Mouse (Mus musculus) layer of hippocampus, adult 2 months (tissue): ENCODE measurements around the gene 1700102P08Rik. TPM values are rescaled to one million over a fixed set of nuclear protein-coding genes. Genes with fewer than 3 reads are reported as not detected.
A peak's percentile ranks its signal among the peaks of the same experiment; 100 is the strongest.

Source experiments
- DNase-seq, 2 experiments: peaks; one replicate each; pipeline ENCODE4 v3.0.0; 2022; ENCODE audit warnings: low spot score in 2 of 2
- H3K27ac ChIP-seq: fragments of 200-600 bp; 2 replicates; pipeline ENCODE4 v1.8.1; 2022
- H3K4me3 ChIP-seq: fragments of 200-600 bp; 2 replicates; pipeline ENCODE4 v1.8.1; 2022; ENCODE audit warnings: mild to moderate bottlenecking
- CTCF ChIP-seq: fragments of 200-600 bp; conservative IDR thresholded peaks from 2 replicates; pipeline ENCODE4 v1.8.1; 2022; ENCODE audit warnings: antibody characterized with exemption, mild to moderate bottlenecking, moderate library complexity
- long read RNA-seq, 2 experiments: library from polyadenylated mRNA; stranded (forward); transcript quantifications; one replicate each; pipeline ENCODE4 v2.0.0; 2021; ENCODE audit warnings: borderline mapping rate in 2 of 2
- total RNA-seq, 2 experiments: library from RNA; stranded (reverse); gene quantifications; 2 replicates each; pipeline ENCODE4 v1.2.3; 2021

Gene 1700102P08Rik
- 1 to 10 TPM; 2.3 to 3.3 TPM for total RNA-seq
- long read RNA-seq, experiment 1: 0 reads
- long read RNA-seq, experiment 2: 0 reads

DNA sequence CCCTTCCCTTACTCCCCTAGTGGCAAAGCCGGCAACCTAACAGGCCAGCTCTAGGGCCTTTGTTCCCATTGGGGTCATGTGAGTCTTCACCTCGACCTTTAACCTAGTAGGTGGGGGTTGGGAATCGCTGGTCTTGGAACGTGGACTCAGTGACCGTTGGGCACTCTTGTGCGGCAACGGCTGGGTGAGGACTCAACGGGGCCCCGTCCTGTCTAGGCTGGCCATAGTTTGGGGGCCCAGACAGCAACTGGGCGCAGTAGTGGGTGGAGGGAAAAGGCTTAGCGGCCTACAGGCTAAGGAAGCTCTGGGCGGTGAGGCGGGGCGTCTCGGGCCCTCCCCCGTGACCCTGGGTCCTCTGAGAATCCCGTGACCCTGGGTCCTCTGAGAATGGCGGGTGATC, at the start of gene 1700102P08Rik:
1700102P08Rik (plus strand) TSS at position 130 of the 400 bp plus-strand sequence.
- no peak for DNase-seq
- Histone ChIP-seq H3K4me3 (no peak within 1 kb of the TSS), H3K27ac (no peak within 1 kb of the TSS)
- no peak for TF ChIP-seq CTCF

- no peak for DNase-seq
- H3K27ac ChIP-seq: no peak overlapping the region
- H3K4me3 ChIP-seq: no peak overlapping the region
- no peak for TF ChIP-seq CTCF
Measured at GRCm38 (mm10) chr9:108343331-108343730, 49.3 kb upstream of the 1700102P08Rik start.

GRCm38 (mm10) chr9:108343835-108344234, 48.8 kb upstream of the 1700102P08Rik start:
- no peak overlapping the region for H3K4me3 ChIP-seq
- TF ChIP-seq CTCF: no peak
- H3K27ac ChIP-seq: no peak overlapping the region
- DNase-seq: no peak

- TF ChIP-seq CTCF: no peak
- DNase-seq: no peak
- H3K27ac ChIP-seq: no peak overlapping the region
Measured at GRCm38 (mm10) chr9:108344471-108344870, 48.1 kb upstream of the 1700102P08Rik start.

DNA sequence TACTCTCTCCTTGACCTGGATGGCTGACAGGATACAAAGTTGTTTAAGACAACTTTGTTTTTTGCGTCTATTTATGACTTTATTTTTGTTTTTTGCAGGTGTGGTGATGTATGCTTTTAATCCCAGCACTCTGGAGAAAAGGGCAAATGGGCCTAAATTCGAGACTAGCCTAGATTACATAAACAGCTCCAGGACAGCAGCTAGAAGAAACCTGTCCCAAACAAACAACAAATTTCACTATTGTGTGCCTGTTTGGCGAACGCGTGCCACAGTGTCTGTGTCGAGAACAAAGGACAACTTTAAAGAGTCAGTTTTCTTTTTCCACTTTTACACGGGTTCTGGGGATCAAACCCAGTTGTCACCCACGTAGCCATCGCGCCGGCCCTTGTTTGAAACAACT, 45.6 kb upstream of the 1700102P08Rik start:
- TF ChIP-seq CTCF: no peak
- DNase-seq: no peak
- Histone ChIP-seq H3K27ac (peak overlapping the region; percentile 98), H3K4me3 (peak overlapping the region; percentile 99)

More at GRCm38 (mm10) chr9:108344471-108344870, 48.1 kb upstream of the 1700102P08Rik start:
- no peak overlapping the region for H3K4me3 ChIP-seq

DNA sequence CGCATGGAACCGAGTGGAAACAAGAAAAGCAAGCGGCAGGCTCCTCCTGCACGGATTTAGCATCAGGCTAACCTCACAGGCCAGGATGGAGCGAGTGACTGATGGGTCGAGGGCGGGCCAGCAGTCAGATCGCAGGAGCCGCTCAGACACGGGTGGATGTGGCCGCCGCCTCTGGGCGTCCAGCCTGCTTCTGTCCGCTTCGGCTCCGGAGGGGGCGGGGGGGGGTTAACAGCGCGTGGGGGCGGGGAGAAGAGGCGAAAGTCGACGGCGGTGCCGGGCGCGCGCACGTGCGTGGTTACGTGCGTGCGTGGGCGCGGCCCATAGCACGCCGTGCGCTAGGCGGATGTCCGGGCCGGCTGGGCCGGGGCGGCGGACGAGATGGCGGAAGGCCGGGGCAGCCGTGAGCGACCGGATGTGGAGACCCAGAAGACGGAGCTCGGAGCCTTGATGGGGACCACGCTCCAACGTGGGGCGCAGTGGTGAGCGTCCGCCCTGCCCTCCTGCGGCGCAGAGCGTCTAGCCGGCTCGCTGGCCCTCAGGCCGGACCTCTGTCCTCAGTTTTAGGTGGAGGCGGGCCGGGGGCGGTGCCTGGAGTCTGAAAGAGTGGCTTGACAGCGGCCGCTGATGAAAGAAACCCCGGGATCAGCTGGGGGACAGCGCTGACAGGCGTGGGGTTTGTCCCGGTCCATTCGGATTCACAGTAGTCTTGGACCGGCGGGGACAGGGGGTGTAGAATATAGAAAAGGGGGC, 44.9 kb upstream of the 1700102P08Rik start, which contains the start of gene Usp4:
Usp4 (plus strand) TSS at position 314 of the 750 bp plus-strand sequence.
- Histone ChIP-seq H3K4me3 (peak within 1 kb of the TSS; percentile 99), H3K27ac (peak within 1 kb of the TSS; percentile 98)
- TF ChIP-seq CTCF: no peak
- DNase-seq: peak; percentile 74 to 79

- DNase-seq: no peak
- Histone ChIP-seq H3K27ac (peak overlapping the region; percentile 98), H3K4me3 (peak overlapping the region; percentile 99)
- no peak for TF ChIP-seq CTCF
Measured at GRCm38 (mm10) chr9:108348290-108348680, 44.3 kb upstream of the 1700102P08Rik start.

GRCm38 (mm10) chr9:108349727-108350126, 42.9 kb upstream of the 1700102P08Rik start:
- DNase-seq: no peak
- TF ChIP-seq CTCF: no peak
- no peak overlapping the region for H3K4me3 ChIP-seq
- H3K27ac ChIP-seq: no peak overlapping the region

- no peak for TF ChIP-seq CTCF
- DNase-seq: no peak
- H3K27ac ChIP-seq: no peak overlapping the region
- no peak overlapping the region for H3K4me3 ChIP-seq
Measured at GRCm38 (mm10) chr9:108378234-108378633, 14.4 kb upstream of the 1700102P08Rik start.

DNA sequence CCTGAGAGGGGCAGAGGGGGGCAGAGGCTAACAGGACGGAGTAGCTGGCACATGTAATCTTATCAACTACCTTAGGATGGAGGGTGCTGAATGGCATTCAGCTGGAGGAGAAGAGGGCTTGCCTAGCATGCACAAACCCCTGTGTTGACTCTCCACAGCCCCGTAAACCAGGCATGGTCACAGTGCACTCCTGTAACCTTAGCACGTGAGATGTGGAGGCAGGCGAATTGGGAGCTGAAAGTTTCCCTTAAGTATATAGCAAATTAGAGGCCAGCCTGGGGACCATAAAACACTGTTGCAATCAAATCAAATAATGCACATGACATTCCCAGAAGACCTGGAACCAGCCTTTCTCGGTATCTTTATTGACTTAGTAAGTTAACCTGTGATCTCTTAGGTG, 13.9 kb upstream of the 1700102P08Rik start:
- Histone ChIP-seq H3K27ac (no peak overlapping the region), H3K4me3 (no peak overlapping the region)
- DNase-seq: no peak
- no peak for TF ChIP-seq CTCF

DNA sequence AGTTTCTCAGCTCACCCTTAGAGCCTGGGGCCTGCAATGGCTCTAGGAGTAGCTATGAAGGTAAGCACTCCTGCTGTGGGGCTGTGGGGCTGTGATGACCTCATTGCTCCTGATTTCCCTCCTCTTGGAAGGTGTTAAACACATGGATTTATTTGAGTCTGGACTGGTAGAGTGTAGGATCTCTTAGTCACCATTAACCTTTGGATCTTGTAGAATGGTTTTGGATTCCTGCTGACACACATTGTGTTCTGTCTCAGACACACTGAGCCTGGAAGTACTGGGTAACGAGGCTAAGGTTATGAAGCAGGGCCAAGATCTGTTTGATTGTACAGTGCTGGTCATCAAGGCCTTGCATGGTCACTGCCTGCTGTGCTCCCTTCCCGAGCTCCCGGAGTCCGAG, 13.3 kb upstream of the 1700102P08Rik start:
- DNase-seq: no peak

GRCm38 (mm10) chr9:108381382-108381781, 11.2 kb upstream of the 1700102P08Rik start:
- Histone ChIP-seq H3K27ac (no peak overlapping the region), H3K4me3 (no peak overlapping the region)
- no peak for TF ChIP-seq CTCF
- DNase-seq: no peak

More for the DNA sequence above, 13.3 kb upstream of the 1700102P08Rik start:
- Histone ChIP-seq H3K27ac (no peak overlapping the region), H3K4me3 (no peak overlapping the region)
- no peak for TF ChIP-seq CTCF

DNA sequence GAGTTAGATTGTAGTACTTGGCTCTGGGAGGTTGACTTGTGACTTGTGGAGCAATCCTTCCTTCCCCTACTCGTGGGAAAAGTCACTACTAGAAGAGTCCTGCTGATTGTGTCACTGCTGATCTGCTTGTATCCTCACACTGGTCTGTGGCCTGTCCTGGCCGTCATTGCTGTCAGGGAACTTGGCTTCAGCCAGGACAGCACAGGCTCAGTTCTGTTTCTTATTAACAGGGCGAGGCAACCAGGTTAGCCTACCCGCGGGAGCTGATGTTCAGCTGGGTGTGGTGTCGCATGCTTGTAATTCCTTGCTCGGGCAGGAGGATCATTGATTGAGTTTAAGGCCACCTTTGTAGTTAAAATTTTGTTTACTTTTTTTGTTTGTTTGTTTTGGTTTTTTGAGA, 7.6 kb upstream of the 1700102P08Rik start:
- Histone ChIP-seq H3K27ac (no peak overlapping the region), H3K4me3 (no peak overlapping the region)
- no peak for TF ChIP-seq CTCF
- DNase-seq: no peak

DNA sequence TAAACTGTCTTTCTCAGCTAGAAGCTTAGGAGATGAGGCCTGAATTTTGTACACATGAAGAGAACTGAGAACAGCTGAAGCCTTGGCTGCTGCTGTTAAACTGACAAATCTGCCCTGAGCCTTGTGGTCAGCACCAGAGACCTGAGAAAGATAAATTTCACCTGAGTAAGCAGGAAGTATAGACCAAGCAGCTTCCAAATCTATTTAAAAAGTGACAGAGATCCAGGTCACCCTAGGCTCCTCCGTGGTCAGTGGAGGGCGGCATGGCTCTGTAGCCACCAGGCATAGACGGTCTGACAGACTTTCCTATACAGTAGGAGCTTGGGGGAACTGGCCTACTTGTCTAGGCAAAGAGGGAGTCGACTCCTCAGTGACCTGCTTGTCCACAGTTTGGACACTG, 5.8 kb upstream of the 1700102P08Rik start:
- H3K27ac ChIP-seq: no peak overlapping the region
- no peak for DNase-seq
- no peak for TF ChIP-seq CTCF
- no peak overlapping the region for H3K4me3 ChIP-seq
